Comparison of ENCODE assay signal across 13 mouse cellular contexts in the genomic region with DNA sequence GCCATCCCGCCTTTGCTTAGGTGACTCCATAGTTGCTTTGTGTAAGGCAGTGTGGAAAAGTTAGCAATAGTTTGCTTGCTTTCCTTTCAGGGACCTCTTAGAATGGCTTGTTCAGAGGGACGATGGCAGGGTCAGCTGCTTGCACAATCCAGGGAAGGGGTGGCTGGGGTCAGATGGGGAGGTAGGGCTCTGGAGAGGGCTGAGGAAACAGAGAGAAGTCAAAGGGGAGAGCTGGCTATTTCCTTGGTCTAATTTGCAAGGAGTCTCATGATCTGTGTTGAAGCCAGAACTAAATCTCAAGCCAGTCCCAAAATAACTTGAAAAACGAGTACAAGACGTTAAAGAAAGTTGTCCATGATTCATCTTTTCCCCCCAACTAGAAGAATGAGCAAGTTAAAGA. TPM values are rescaled to one million over a fixed set of nuclear protein-coding genes. Genes with fewer than 3 reads are reported as not detected.
A peak's percentile ranks its signal among the peaks of the same experiment; 100 is the strongest.
DNase-seq lines count a peak whose midpoint lies in the region; ATAC-seq and TF ChIP-seq lines count a peak whose summit lies in the region.
"Had no signal": no experiment of that assay in that cellular context is flagged by ENCODE, and none has a peak within 500 bp of the region (broad histone marks: within the 10 kb centered on the region; RNA-seq: fewer than 3 reads in every experiment).

No protein-coding gene starts in this region.

- DNase-seq in gastrocnemius, postnatal 25 days, result peak; percentile 16
- DNase-seq in gastrocnemius, postnatal 14 days, result no peak
- DNase-seq in kidney, adult 8-10 months, result peak; percentile 15 to 32
- no peak for DNase-seq in kidney, postnatal 10 days
- DNase-seq in kidney, postnatal 25 days, result peak; percentile 45 to 68
- no peak for DNase-seq in stomach, postnatal 0 days (ENCODE audit: low spot score)
- DNase-seq in layer of hippocampus, postnatal 36 days, result no peak

- peak overlapping the region; percentile 40; the same call in 1 of the 2 replicates for H3K27ac ChIP-seq in stomach, postnatal 0 days (replicated peaks)
- H3K27ac ChIP-seq: forebrain, embryonic 15.5 days; hindbrain, embryonic 12.5 days; neural tube, embryonic 13.5 days had no signal

- no peak for TF ChIP-seq EP300 in stomach, postnatal 0 days (optimal IDR thresholded peaks at IDR 0.05)

- ATAC-seq in stomach, postnatal 0 days (ENCODE audit: low FRiP score, low TSS enrichment), result no peak
- ATAC-seq: forebrain, embryonic 15.5 days; Patski had no signal

- H3K4me1 ChIP-seq in stomach, postnatal 0 days (replicated peaks; ENCODE audit: control insufficient read depth, insufficient read depth), result no peaks in the 10 kb centered on the region; the same call in 1 of the 2 replicates
- H3K4me1 ChIP-seq: forebrain, embryonic 15.5 days; hindbrain, embryonic 12.5 days; neural tube, embryonic 13.5 days had no signal

- 41% methylated on average over 4 of the region's 4 CpGs for WGBS in stomach, postnatal 0 days

- H3K36me3 ChIP-seq in stomach, postnatal 0 days (ENCODE audit: control insufficient read depth, insufficient read depth, low read length), result no peaks in the 10 kb centered on the region
- H3K36me3 ChIP-seq: forebrain, embryonic 15.5 days; hindbrain, embryonic 12.5 days; neural tube, embryonic 13.5 days had no signal

- no peak overlapping the region for H3K4me2 ChIP-seq in stomach, postnatal 0 days (replicated peaks; ENCODE audit: low read depth)
- H3K4me2 ChIP-seq: forebrain, embryonic 15.5 days; hindbrain, embryonic 12.5 days; neural tube, embryonic 13.5 days had no signal

- H3K9ac ChIP-seq in stomach, postnatal 0 days (ENCODE audit: low read length), result no peak overlapping the region
- H3K9ac ChIP-seq: forebrain, embryonic 15.5 days; hindbrain, embryonic 12.5 days; neural tube, embryonic 13.5 days had no signal

- H3K27me3 ChIP-seq in stomach, postnatal 0 days (ENCODE audit: control insufficient read depth, insufficient read depth, low read length), result no peaks in the 10 kb centered on the region
- H3K27me3 ChIP-seq: forebrain, embryonic 15.5 days had no signal

- TF ChIP-seq CTCF in stomach, postnatal 0 days (IDR thresholded peaks at IDR 0.05; ENCODE audit: low read depth), result no peak

- no peak overlapping the region for H3K4me3 ChIP-seq in stomach, postnatal 0 days (ENCODE audit: low read depth, low read length)
- H3K4me3 ChIP-seq: forebrain, embryonic 15.5 days; hindbrain, embryonic 12.5 days; neural tube, embryonic 13.5 days had no signal

- no peaks in the 10 kb centered on the region for H3K9me3 ChIP-seq in stomach, postnatal 0 days (ENCODE audit: control insufficient read depth, low read length)
- H3K9me3 ChIP-seq: forebrain, embryonic 15.5 days; hindbrain, embryonic 12.5 days; neural tube, embryonic 13.5 days had no signal

- intact Hi-C loops in gastrocnemius, postnatal 14 days (cut with DNase I; ENCODE audit: low total_unique reads), result no loop called here

RNA-seq across cellular contexts. Expression of a gene that starts 13.7 kb away (rescaled TPM):
- under 1 TPM; 0.28 to 0.86 TPM for total RNA-seq in gastrocnemius, postnatal 25 days (2021)
- total RNA-seq in gastrocnemius, postnatal 14 days (2021), result under 1 TPM; 0.37 to 0.69 TPM
- polyA plus RNA-seq in stomach, postnatal 0 days (2015; fragmentation: Nextera tagmentation; extraction: Ambion mirVana), result 3.4 and 3.5 TPM in 2 replicates
- total RNA-seq in layer of hippocampus, postnatal 36 days (2021), result under 1 TPM; 0.20 to 0.30 TPM
- total RNA-seq: midbrain, postnatal 0 days had no signal
- polyA plus RNA-seq: hindbrain, embryonic 12.5 days; Patski had no signal

RNA-seq across cellular contexts. Expression of a gene that starts 24.9 kb away (rescaled TPM):
- total RNA-seq in gastrocnemius, postnatal 25 days (2021), result 1 to 10 TPM; 1.7 to 1.9 TPM
- 1 to 10 TPM; 1.9 to 2.6 TPM for total RNA-seq in gastrocnemius, postnatal 14 days (2021)
- 0.84 and 0.94 TPM in 2 replicates for polyA plus RNA-seq in stomach, postnatal 0 days (2015; fragmentation: Nextera tagmentation; extraction: Ambion mirVana)
- 100 to 1,000 TPM; 253 to 275 TPM for total RNA-seq in layer of hippocampus, postnatal 36 days (2021)
- total RNA-seq: liver, adult 2 months had no signal
- polyA plus RNA-seq: liver, adult 2 months; Patski had no signal

RNA-seq across cellular contexts. Expression of a gene that starts 37.7 kb away (rescaled TPM):
- total RNA-seq in gastrocnemius, postnatal 25 days (2021), result 1 to 10 TPM; 1.2 to 1.5 TPM
- 1 to 10 TPM; 1.1 to 2.5 TPM for total RNA-seq in gastrocnemius, postnatal 14 days (2021)
- 30.8 and 31.6 TPM in 2 replicates for polyA plus RNA-seq in stomach, postnatal 0 days (2015; fragmentation: Nextera tagmentation; extraction: Ambion mirVana)
- total RNA-seq in layer of hippocampus, postnatal 36 days (2021), result 1 to 10 TPM; 6.6 to 6.9 TPM

RNA-seq across cellular contexts. Expression of a gene that starts 45.6 kb away (rescaled TPM):
- total RNA-seq in gastrocnemius, postnatal 25 days (2021), result 100 to 1,000 TPM; 202 to 205 TPM
- total RNA-seq in gastrocnemius, postnatal 14 days (2021), result 100 to 1,000 TPM in 1 of 2 experiments, 10 to 100 TPM in 1; 99.1 to 115 TPM
- 0.11 TPM in 2 replicates for polyA plus RNA-seq in stomach, postnatal 0 days (2015; fragmentation: Nextera tagmentation; extraction: Ambion mirVana)
- 10 to 100 TPM; 11.1 to 14.2 TPM for total RNA-seq in layer of hippocampus, postnatal 36 days (2021)
- polyA plus RNA-seq: Patski had no signal

RNA-seq across cellular contexts. Expression of a gene that starts 53.0 kb away (rescaled TPM):
- under 1 TPM; 0.19 to 0.41 TPM for total RNA-seq in gastrocnemius, postnatal 25 days (2021)
- total RNA-seq in gastrocnemius, postnatal 14 days (2021), result under 1 TPM; 0.11 to 0.27 TPM
- 38.1 and 45.4 TPM in 2 replicates for polyA plus RNA-seq in stomach, postnatal 0 days (2015; fragmentation: Nextera tagmentation; extraction: Ambion mirVana)
- total RNA-seq in layer of hippocampus, postnatal 36 days (2021), result 1 to 10 TPM in 1 of 2 experiments, under 1 TPM in 1; 0.42 to 1.1 TPM
- polyA plus RNA-seq: Patski had no signal

Comparison
In these comparisons a context has a peak if more than half of its experiments do, and no peak if none do; other contexts are left out.
1. DNase-seq: peak in gastrocnemius, postnatal 25 days (single experiment), kidney, adult 8-10 months (2 of 2) and kidney, postnatal 25 days (2 of 2); none in gastrocnemius, postnatal 14 days (single experiment), kidney, postnatal 10 days (single experiment), stomach, postnatal 0 days (single experiment) and layer of hippocampus, postnatal 36 days (0 of 2).
2. RNA of a gene that starts 24.9 kb away (total RNA-seq): 253 to 275 TPM in layer of hippocampus, postnatal 36 days; 1.9 to 2.6 TPM in gastrocnemius, postnatal 14 days and 1.7 to 1.9 TPM in gastrocnemius, postnatal 25 days; every median in the first group is over 10 times any median in the second.